Mouse (Mus musculus): ENCODE results near the gene N4bp2.

DNA sequence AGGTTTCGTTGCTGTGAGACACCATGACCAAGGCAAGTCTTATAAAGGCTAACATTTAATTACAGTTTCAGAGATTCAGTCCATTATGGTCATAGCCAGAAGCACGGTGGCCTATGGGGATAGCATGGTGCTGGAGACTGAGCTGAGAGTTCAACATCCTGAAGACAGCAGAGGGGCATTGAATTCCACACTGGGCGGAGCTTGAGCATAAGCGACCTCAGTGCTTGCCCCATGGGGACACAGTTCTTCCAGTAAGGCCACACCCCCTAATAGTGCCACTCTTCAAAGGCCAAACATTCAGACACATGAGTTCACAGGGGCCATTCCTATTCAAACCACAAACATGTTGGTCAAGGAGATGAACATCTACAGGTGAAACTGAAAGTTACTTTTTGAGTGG lies 12.8 kb downstream of the N4bp2 start:
- no peak for TF ChIP-seq CTCF (IDR thresholded peaks at IDR 0.05; ENCODE audit: insufficient read depth, low read length)
- TF ChIP-seq POLR2A (IDR thresholded peaks at IDR 0.05; ENCODE audit: borderline replicate concordance, extremely low read depth, low read depth, low read length): no peak

Data from lung, adult 2 months (tissue).